Mouse (Mus musculus) midbrain, embryonic 16.5 days (tissue): ENCODE measurements around the gene Agpat4. TPM values are rescaled to one million over a fixed set of nuclear protein-coding genes. Genes with fewer than 3 reads are reported as not detected.

Experiments used
- ATAC-seq: fragments of 200-750 bp; cut with Nextera tagmentation; 2 replicates; pipeline ENCODE4 v1.8.0; 2017; ENCODE audit warnings: moderate TSS enrichment
- H3K27ac ChIP-seq: fragments of 300-500 bp; sonication (generic); 2 replicates; pipeline ENCODE4 v1.5.1; 2014; ENCODE audit warnings: mild to moderate bottlenecking, low read length, mixed read lengths
- H3K27me3 ChIP-seq: fragments of 300-500 bp; sonication (generic); 2 replicates; pipeline ENCODE4 v1.6.1; 2014; ENCODE audit warnings: low read depth, low read length, mixed read lengths; ENCODE audit not compliant: control insufficient read depth, insufficient read depth
- H3K36me3 ChIP-seq: fragments of 300-500 bp; sonication (generic); 2 replicates; pipeline ENCODE4 v1.6.1; 2014; ENCODE audit warnings: mild to moderate bottlenecking, low read length, moderate library complexity, mixed read lengths; ENCODE audit not compliant: control insufficient read depth, insufficient read depth
- H3K4me1 ChIP-seq: fragments of 300-500 bp; sonication (generic); 2 replicates; pipeline ENCODE4 v1.6.1; 2014; ENCODE audit warnings: mild to moderate bottlenecking, low read length, mixed read lengths; ENCODE audit not compliant: control insufficient read depth, insufficient read depth
- H3K4me2 ChIP-seq: fragments of 300-500 bp; sonication (generic); 2 replicates; pipeline ENCODE4 v1.6.1; 2014; ENCODE audit warnings: mild to moderate bottlenecking, low read length, mixed read lengths
- H3K4me3 ChIP-seq: fragments of 300-500 bp; sonication (generic); 2 replicates; pipeline ENCODE4 v1.5.1; 2014; ENCODE audit warnings: low read depth, mild to moderate bottlenecking, low read length, moderate library complexity, mixed read lengths
- H3K9ac ChIP-seq: fragments of 300-500 bp; sonication (generic); 2 replicates; pipeline ENCODE4 v1.6.1; 2014; ENCODE audit warnings: low read depth, low read length, mixed read lengths
- H3K9me3 ChIP-seq: fragments of 300-500 bp; sonication (generic); replicated peaks from 2 replicates; pipeline ENCODE4 v1.6.1; 2014; ENCODE audit warnings: mild to moderate bottlenecking, low read length, mixed read lengths; ENCODE audit not compliant: control insufficient read depth, poor library complexity, severe bottlenecking
- WGBS: fragments of 180-500 bp; shearing (Covaris S2); extraction: QIAGEN DNeasy Blood & Tissue Kit; methylation state at CpG from one replicate; pipeline ENCODE4 v1.1.7; 2014; 5-methylcytosine and 5-hydroxymethylcytosine counted together
- polyA plus RNA-seq: library from polyadenylated mRNA; unstranded; fragments of >200 nt; fragmentation: Nextera tagmentation; extraction: Ambion mirVana; gene quantifications from 2 replicates; pipeline ENCODE4 v1.2.1, GENCODE M21; 2015

Gene Agpat4
- polyA plus RNA-seq, 1 experiment from 2014 or later = 68.3 TPM

- no peaks in the 10 kb centered on the region for H3K27me3 ChIP-seq
- no peak overlapping the region for H3K27ac ChIP-seq
- H3K36me3 ChIP-seq = no peaks in the 10 kb centered on the region
- no peak overlapping the region for H3K4me3 ChIP-seq
- no peak for ATAC-seq
- 84% methylated on average over 5 of the region's 5 CpGs for whole genome bisulfite sequencing
- H3K4me2 ChIP-seq = no peak overlapping the region
- H3K4me1 ChIP-seq = peaks cover 16% of the 10 kb centered on the region
- no peak overlapping the region for H3K9ac ChIP-seq
- no peaks in the 10 kb centered on the region for H3K9me3 ChIP-seq
Observed at GRCm38 (mm10) chr17:12182702-12183485, 64.4 kb downstream of the Agpat4 start.

- Histone ChIP-seq H3K9ac (no peak overlapping the region), H3K4me1 (peaks cover 20% of the 10 kb centered on the region), H3K27ac (no peak overlapping the region), H3K27me3 (no peaks in the 10 kb centered on the region), H3K4me2 (no peak overlapping the region), H3K36me3 (no peaks in the 10 kb centered on the region), H3K4me3 (no peak overlapping the region), H3K9me3 (no peaks in the 10 kb centered on the region)
- WGBS = 86% methylated on average over 8 of the region's 8 CpGs
- no peak for ATAC-seq
Observed at GRCm38 (mm10) chr17:12184283-12184682, 65.8 kb downstream of the Agpat4 start.

DNA sequence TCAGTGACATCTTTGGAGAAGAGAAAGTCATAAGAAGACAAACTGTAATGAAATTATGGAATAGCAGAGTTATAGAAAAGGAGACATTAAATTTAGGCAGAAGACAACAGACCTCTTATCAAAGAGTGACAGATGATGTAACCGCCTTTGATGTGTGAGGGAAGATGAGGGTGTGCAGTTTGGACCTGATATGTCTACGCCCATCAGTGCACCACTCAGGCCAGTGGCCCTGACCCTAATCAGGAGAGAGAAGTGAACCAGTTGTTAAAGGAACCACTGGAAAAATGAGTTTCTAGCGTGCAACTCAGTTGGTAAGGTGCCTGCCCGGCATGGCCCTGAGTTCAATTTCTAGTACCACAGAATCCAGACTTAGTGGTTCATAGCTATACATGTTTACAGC is 67.4 kb downstream of the Agpat4 start:
- peaks cover 20% of the 10 kb centered on the region for H3K4me1 ChIP-seq
- H3K27ac ChIP-seq = no peak overlapping the region
- H3K4me2 ChIP-seq = no peak overlapping the region
- no peaks in the 10 kb centered on the region for H3K36me3 ChIP-seq
- no peak for ATAC-seq
- no peaks in the 10 kb centered on the region for H3K27me3 ChIP-seq
- no peak overlapping the region for H3K4me3 ChIP-seq
- no peak overlapping the region for H3K9ac ChIP-seq
- WGBS = 96% methylated on average over 4 of the region's 4 CpGs
- H3K9me3 ChIP-seq = no peaks in the 10 kb centered on the region

GRCm38 (mm10) chr17:12186341-12186740 is 67.8 kb downstream of the Agpat4 start:
- WGBS = 82% methylated on average over 3 of the region's 3 CpGs
- H3K4me2 ChIP-seq = no peak overlapping the region
- H3K27me3 ChIP-seq = no peaks in the 10 kb centered on the region
- H3K4me3 ChIP-seq = no peak overlapping the region
- H3K27ac ChIP-seq = no peak overlapping the region
- H3K9ac ChIP-seq = no peak overlapping the region
- H3K36me3 ChIP-seq = no peaks in the 10 kb centered on the region
- no peak for ATAC-seq
- peaks cover 18% of the 10 kb centered on the region for H3K4me1 ChIP-seq
- no peaks in the 10 kb centered on the region for H3K9me3 ChIP-seq

GRCm38 (mm10) chr17:12187782-12188181 is 69.3 kb downstream of the Agpat4 start:
- ATAC-seq = peak; percentile 86
- WGBS = 16% methylated on average over 1 of the region's 1 CpGs

DNA sequence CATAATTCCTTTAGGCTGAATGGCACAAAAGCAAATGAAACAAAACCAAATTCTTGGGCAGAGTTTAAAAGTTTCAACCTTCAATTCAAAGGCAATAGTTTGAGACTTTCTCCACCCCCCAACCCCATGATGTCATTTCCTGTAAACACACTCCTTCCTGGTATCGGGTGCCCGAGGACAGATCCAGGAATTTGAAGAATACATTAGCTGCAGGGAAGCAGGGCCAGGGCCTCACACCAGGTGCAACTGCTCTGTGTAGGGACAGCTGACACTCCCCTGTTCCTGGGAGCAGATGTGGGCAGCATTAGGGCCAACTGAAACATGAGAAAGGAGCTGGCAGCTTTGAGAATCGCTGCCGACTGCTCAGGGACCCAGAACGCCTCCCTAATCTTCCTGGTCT is 76.6 kb downstream of the Agpat4 start:
- Histone ChIP-seq H3K36me3 (0 out of 2 replicates have a peak, but pooled peaks cover 4% of the 10 kb centered on the region), H3K27me3 (no peaks in the 10 kb centered on the region), H3K4me1 (no peaks in the 10 kb centered on the region), H3K4me3 (no peak overlapping the region), H3K27ac (no peak overlapping the region), H3K9me3 (no peaks in the 10 kb centered on the region), H3K9ac (no peak overlapping the region), H3K4me2 (no peak overlapping the region)
- no peak for ATAC-seq
- WGBS = 65% methylated on average over 5 of the region's 5 CpGs

More at GRCm38 (mm10) chr17:12187782-12188181, 69.3 kb downstream of the Agpat4 start:
- Histone ChIP-seq H3K4me1 (peaks cover 16% of the 10 kb centered on the region), H3K27me3 (no peaks in the 10 kb centered on the region), H3K9me3 (no peaks in the 10 kb centered on the region), H3K36me3 (no peaks in the 10 kb centered on the region), H3K4me2 (peak overlapping the region; percentile 13; the same call in 1 of the 2 replicates), H3K9ac (no peak overlapping the region), H3K4me3 (no peak overlapping the region), H3K27ac (peak overlapping the region; percentile 63)

GRCm38 (mm10) chr17:12195604-12196003 is 77.1 kb downstream of the Agpat4 start:
- no peaks in the 10 kb centered on the region for H3K9me3 ChIP-seq
- no peak overlapping the region for H3K9ac ChIP-seq
- 84% methylated on average over 10 of the region's 10 CpGs for WGBS
- 0 out of 2 replicates have a peak, but pooled peaks cover 4% of the 10 kb centered on the region for H3K36me3 ChIP-seq
- no peaks in the 10 kb centered on the region for H3K4me1 ChIP-seq
- no peak overlapping the region for H3K4me3 ChIP-seq
- no peak for ATAC-seq
- H3K27ac ChIP-seq = no peak overlapping the region
- H3K4me2 ChIP-seq = no peak overlapping the region
- no peaks in the 10 kb centered on the region for H3K27me3 ChIP-seq

GRCm38 (mm10) chr17:12199933-12200332 is 81.4 kb downstream of the Agpat4 start:
- no peak overlapping the region for H3K27ac ChIP-seq
- H3K36me3 ChIP-seq = 0 out of 2 replicates have a peak, but pooled peaks cover 4% of the 10 kb centered on the region
- peaks cover 4% of the 10 kb centered on the region; the same call in 1 of the 2 replicates for H3K4me1 ChIP-seq
- H3K4me3 ChIP-seq = no peak overlapping the region
- no peak for ATAC-seq
- no peak overlapping the region for H3K9ac ChIP-seq
- no peak overlapping the region for H3K4me2 ChIP-seq
- no peaks in the 10 kb centered on the region for H3K9me3 ChIP-seq
- WGBS = 73% methylated on average over 4 of the region's 4 CpGs
- H3K27me3 ChIP-seq = no peaks in the 10 kb centered on the region

DNA sequence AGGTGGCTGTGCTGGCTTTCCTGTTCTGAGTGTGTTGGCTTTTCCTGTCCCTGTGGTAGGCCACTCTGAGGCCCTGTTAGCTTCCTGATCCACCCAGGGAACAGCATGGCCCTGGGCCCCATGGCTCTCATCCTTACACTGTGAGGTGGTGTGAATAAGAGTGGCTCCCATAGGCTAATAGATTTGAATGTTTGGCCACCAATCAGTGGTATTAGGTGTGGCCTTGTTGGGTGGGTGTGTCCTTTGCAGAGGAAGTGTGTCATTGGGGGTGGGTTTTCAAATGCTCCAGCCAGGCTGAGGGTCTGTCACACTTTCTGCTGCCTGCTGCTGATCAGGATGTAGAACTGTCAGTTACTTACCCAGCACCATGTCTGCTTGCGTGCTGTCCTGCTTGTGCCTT is 82.6 kb downstream of the Agpat4 start:
- Histone ChIP-seq H3K27ac (no peak overlapping the region), H3K4me1 (peaks cover 9% of the 10 kb centered on the region; the same call in 1 of the 2 replicates), H3K4me2 (no peak overlapping the region), H3K9ac (no peak overlapping the region), H3K9me3 (no peaks in the 10 kb centered on the region), H3K27me3 (no peaks in the 10 kb centered on the region), H3K36me3 (0 out of 2 replicates have a peak, but pooled peaks cover 4% of the 10 kb centered on the region), H3K4me3 (no peak overlapping the region)
- 96% methylated on average over 1 of the region's 1 CpGs for WGBS
- ATAC-seq = no peak
